ENCODE assay signal across 26 mouse cellular contexts in genomic region chr4:129914686-129915085, GRCm38 (mm10). TPM values are rescaled to one million over a fixed set of nuclear protein-coding genes. Genes with fewer than 3 reads are reported as not detected.
A peak's percentile ranks its signal among the peaks of the same experiment; 100 is the strongest.
DNase-seq lines count a peak whose midpoint lies in the region; ATAC-seq and TF ChIP-seq lines count a peak whose summit lies in the region.
"Had no signal": no experiment of that assay in that cellular context is flagged by ENCODE, and none has a peak within 500 bp of the region (broad histone marks: within the 10 kb centered on the region; RNA-seq: fewer than 3 reads in every experiment).

No protein-coding gene starts in this region.

- peaks cover 6% of the 10 kb centered on the region; the same call in 1 of the 2 replicates for H3K27me3 ChIP-seq in liver, embryonic 13.5 days
- H3K27me3 ChIP-seq in liver, embryonic 11.5 days (replicated peaks; ENCODE audit: control insufficient read depth, insufficient read depth, low read length), result no peaks in the 10 kb centered on the region
- no peaks in the 10 kb centered on the region for H3K27me3 ChIP-seq in midbrain, embryonic 11.5 days (ENCODE audit: control insufficient read depth, insufficient read depth, low read length)
- H3K27me3 ChIP-seq in midbrain, embryonic 10.5 days (ENCODE audit: low read depth, poor library complexity, severe bottlenecking), result no peaks in the 10 kb centered on the region
- H3K27me3 ChIP-seq in liver, postnatal 0 days (ENCODE audit: insufficient read depth, low read length), result no peaks in the 10 kb centered on the region
- H3K27me3 ChIP-seq in hindbrain, embryonic 14.5 days (ENCODE audit: control insufficient read depth, insufficient read depth, low read length), result no peaks in the 10 kb centered on the region
- H3K27me3 ChIP-seq: intestine, embryonic 15.5 days; limb, embryonic 15.5 days; midbrain, embryonic 13.5 days; neural tube, embryonic 13.5 days had no signal

- no peak for TF ChIP-seq EP300 in liver, postnatal 0 days (IDR thresholded peaks at IDR 0.05; ENCODE audit: low read depth)

- DNase-seq in liver, embryonic 13.5 days, result no peak
- DNase-seq in liver, embryonic 11.5 days (ENCODE audit: low spot score), result no peak
- DNase-seq in midbrain, embryonic 11.5 days (ENCODE audit: low spot score, missing footprints), result peak; percentile 68
- DNase-seq in midbrain, embryonic 10.5 days (ENCODE audit: low spot score), result no peak
- no peak for DNase-seq in liver, postnatal 0 days
- DNase-seq in hindbrain, embryonic 14.5 days (ENCODE audit: low spot score), result no peak
- DNase-seq: cerebellum, adult 2 months; cerebellum, postnatal 14 days; forebrain, postnatal 0 days; gastrocnemius, postnatal 10 days; kidney, adult 8-10 months; kidney, postnatal 10 days; layer of hippocampus, postnatal 36 days had no signal

- no peaks in the 10 kb centered on the region for H3K9me3 ChIP-seq in liver, embryonic 13.5 days (replicated peaks)
- no peaks in the 10 kb centered on the region for H3K9me3 ChIP-seq in liver, embryonic 11.5 days (ENCODE audit: control insufficient read depth, low read length)
- no peaks in the 10 kb centered on the region for H3K9me3 ChIP-seq in midbrain, embryonic 11.5 days (ENCODE audit: control insufficient read depth, low read length)
- H3K9me3 ChIP-seq in midbrain, embryonic 10.5 days (replicated peaks), result no peaks in the 10 kb centered on the region
- H3K9me3 ChIP-seq in liver, postnatal 0 days (ENCODE audit: low read length), result no peaks in the 10 kb centered on the region
- no peaks in the 10 kb centered on the region for H3K9me3 ChIP-seq in hindbrain, embryonic 14.5 days (ENCODE audit: control insufficient read depth, low read length)
- H3K9me3 ChIP-seq: intestine, embryonic 15.5 days; limb, embryonic 10.5 days; limb, embryonic 15.5 days; midbrain, embryonic 13.5 days; neural tube, embryonic 13.5 days had no signal

- H3K36me3 ChIP-seq in liver, embryonic 13.5 days, result no peaks in the 10 kb centered on the region
- no peaks in the 10 kb centered on the region for H3K36me3 ChIP-seq in liver, embryonic 11.5 days (ENCODE audit: control insufficient read depth, insufficient read depth, low read length)
- no peaks in the 10 kb centered on the region for H3K36me3 ChIP-seq in midbrain, embryonic 11.5 days (ENCODE audit: control insufficient read depth, insufficient read depth, low read length)
- no peaks in the 10 kb centered on the region for H3K36me3 ChIP-seq in midbrain, embryonic 10.5 days
- no peaks in the 10 kb centered on the region for H3K36me3 ChIP-seq in liver, postnatal 0 days (replicated peaks; ENCODE audit: insufficient read depth, low read length)
- no peaks in the 10 kb centered on the region for H3K36me3 ChIP-seq in hindbrain, embryonic 14.5 days (replicated peaks; ENCODE audit: control insufficient read depth, insufficient read depth)
- H3K36me3 ChIP-seq: intestine, embryonic 15.5 days; limb, embryonic 10.5 days; limb, embryonic 15.5 days; midbrain, embryonic 13.5 days; neural tube, embryonic 13.5 days had no signal

- no peak overlapping the region for H3K4me2 ChIP-seq in liver, embryonic 13.5 days
- H3K4me2 ChIP-seq in liver, embryonic 11.5 days, result no peak overlapping the region
- H3K4me2 ChIP-seq in midbrain, embryonic 11.5 days, result no peak overlapping the region
- peak overlapping the region; percentile 73 for H3K4me2 ChIP-seq in liver, postnatal 0 days (ENCODE audit: low read depth, low read length)
- H3K4me2 ChIP-seq in hindbrain, embryonic 14.5 days (replicated peaks), result no peak overlapping the region

- no peak for ATAC-seq in liver, embryonic 13.5 days (ENCODE audit: low read depth)
- no peak for ATAC-seq in liver, embryonic 11.5 days (replicated peaks; ENCODE audit: low FRiP score)
- ATAC-seq in midbrain, embryonic 11.5 days (ENCODE audit: low FRiP score), result no peak
- no peak for ATAC-seq in liver, postnatal 0 days
- no peak for ATAC-seq in hindbrain, embryonic 14.5 days (ENCODE audit: low FRiP score)
- ATAC-seq: forebrain, postnatal 0 days; hindbrain, postnatal 0 days; intestine, embryonic 15.5 days; midbrain, embryonic 13.5 days had no signal

- no peak overlapping the region for H3K9ac ChIP-seq in liver, embryonic 13.5 days
- H3K9ac ChIP-seq in liver, embryonic 11.5 days (ENCODE audit: low read depth, low read length), result no peak overlapping the region
- no peak overlapping the region for H3K9ac ChIP-seq in midbrain, embryonic 11.5 days (ENCODE audit: low read length)
- H3K9ac ChIP-seq in liver, postnatal 0 days (replicated peaks), result no peak overlapping the region
- no peak overlapping the region for H3K9ac ChIP-seq in hindbrain, embryonic 14.5 days
- H3K9ac ChIP-seq: forebrain, postnatal 0 days; intestine, embryonic 15.5 days; limb, embryonic 15.5 days; midbrain, embryonic 13.5 days had no signal

- TF ChIP-seq POLR2A in bone marrow, adult 2 months (IDR thresholded peaks at IDR 0.05; ENCODE audit: borderline replicate concordance, control insufficient read depth, low read depth, low read length), result no peak

- H3K27ac ChIP-seq in liver, embryonic 13.5 days, result peak overlapping the region; percentile 68; the same call in 1 of the 2 replicates
- H3K27ac ChIP-seq in liver, embryonic 11.5 days (ENCODE audit: low read depth, low read length), result no peak overlapping the region
- no peak overlapping the region for H3K27ac ChIP-seq in midbrain, embryonic 11.5 days (ENCODE audit: low read depth, low read length)
- no peak overlapping the region for H3K27ac ChIP-seq in midbrain, embryonic 10.5 days (replicated peaks)
- 0 out of 2 replicates have a peak overlapping the region, but pooled peaks have one; percentile 34 for H3K27ac ChIP-seq in bone marrow, adult 2 months (ENCODE audit: control insufficient read depth, insufficient read depth, low read depth, low read length, poor library complexity)
- H3K27ac ChIP-seq in liver, postnatal 0 days (ENCODE audit: low read depth), result peak overlapping the region; percentile 92
- no peak overlapping the region for H3K27ac ChIP-seq in hindbrain, embryonic 14.5 days
- H3K27ac ChIP-seq: hindbrain, postnatal 0 days; intestine, embryonic 15.5 days; limb, embryonic 15.5 days; midbrain, embryonic 13.5 days had no signal

- WGBS in liver, embryonic 13.5 days (ENCODE audit: insufficient replicate concordance), result 58% methylated on average over 4 of the region's 4 CpGs
- WGBS in liver, embryonic 11.5 days, result 69% methylated on average over 4 of the region's 4 CpGs
- WGBS in midbrain, embryonic 11.5 days, result 64% methylated on average over 4 of the region's 4 CpGs
- 72% methylated on average over 4 of the region's 4 CpGs for WGBS in midbrain, embryonic 10.5 days
- WGBS in bone marrow, adult 2 months, result 49% methylated on average over 4 of the region's 4 CpGs
- WGBS in liver, postnatal 0 days (ENCODE audit: insufficient replicate concordance), result 52% methylated on average over 4 of the region's 4 CpGs
- 78% methylated on average over 4 of the region's 4 CpGs for WGBS in hindbrain, embryonic 14.5 days

- no peak for TF ChIP-seq CTCF in bone marrow, adult 2 months (IDR thresholded peaks at IDR 0.05; ENCODE audit: control insufficient read depth, insufficient read depth, low read length)
- TF ChIP-seq CTCF in liver, postnatal 0 days (IDR thresholded peaks at IDR 0.05; ENCODE audit: low read depth), result no peak

- no peak overlapping the region for H3K4me3 ChIP-seq in liver, embryonic 13.5 days (replicated peaks)
- H3K4me3 ChIP-seq in liver, embryonic 11.5 days (ENCODE audit: low read depth, low read length), result no peak overlapping the region
- no peak overlapping the region for H3K4me3 ChIP-seq in midbrain, embryonic 11.5 days (ENCODE audit: low read depth, low read length)
- no peak overlapping the region for H3K4me3 ChIP-seq in midbrain, embryonic 10.5 days
- H3K4me3 ChIP-seq in bone marrow, adult 2 months (replicated peaks; ENCODE audit: control insufficient read depth, low read depth, low read length), result no peak overlapping the region
- H3K4me3 ChIP-seq in liver, postnatal 0 days (ENCODE audit: low read depth, low read length), result no peak overlapping the region
- no peak overlapping the region for H3K4me3 ChIP-seq in hindbrain, embryonic 14.5 days (replicated peaks; ENCODE audit: low read length)
- H3K4me3 ChIP-seq: erythroblast, embryonic 14.5 days; intestine, embryonic 15.5 days; limb, embryonic 10.5 days; limb, embryonic 15.5 days; midbrain, embryonic 13.5 days; neural tube, embryonic 13.5 days had no signal

- H3K4me1 ChIP-seq in liver, embryonic 13.5 days (replicated peaks), result peaks cover 29% of the 10 kb centered on the region
- peaks cover 6% of the 10 kb centered on the region for H3K4me1 ChIP-seq in liver, embryonic 11.5 days (replicated peaks; ENCODE audit: control insufficient read depth, insufficient read depth, low read length)
- peaks cover 11% of the 10 kb centered on the region for H3K4me1 ChIP-seq in midbrain, embryonic 11.5 days (ENCODE audit: control insufficient read depth, insufficient read depth, low read length)
- peaks cover 33% of the 10 kb centered on the region for H3K4me1 ChIP-seq in midbrain, embryonic 10.5 days
- H3K4me1 ChIP-seq in bone marrow, adult 2 months (ENCODE audit: control insufficient read depth, insufficient read depth, low read length), result peaks cover 5% of the 10 kb centered on the region; the same call in 1 of the 2 replicates
- peaks cover 25% of the 10 kb centered on the region for H3K4me1 ChIP-seq in liver, postnatal 0 days (ENCODE audit: insufficient read depth)
- H3K4me1 ChIP-seq in hindbrain, embryonic 14.5 days (replicated peaks; ENCODE audit: control insufficient read depth, insufficient read depth, low read length), result peaks cover 9% of the 10 kb centered on the region; the same call in 1 of the 2 replicates

RNA-seq across cellular contexts. Expression of gene Spocd1, which starts 14.4 kb away (rescaled TPM):
- not detected in 2 replicates for polyA plus RNA-seq in liver, embryonic 13.5 days (2015; fragmentation: Nextera tagmentation; extraction: Ambion mirVana)
- 0.07 and 0.17 TPM in 2 replicates for polyA plus RNA-seq in liver, embryonic 11.5 days (2014; fragmentation: Nextera tagmentation; extraction: Ambion mirVana)
- polyA plus RNA-seq in midbrain, embryonic 11.5 days (2014; fragmentation: Nextera tagmentation; extraction: Ambion mirVana), result not detected in 2 replicates
- polyA plus RNA-seq in midbrain, embryonic 10.5 days (2016; fragmentation: Nextera tagmentation; extraction: Ambion mirVana), result not detected in 2 replicates
- polyA plus RNA-seq in bone marrow, adult 2 months (2011; ENCODE audit: insufficient read depth, insufficient read length, low replicate concordance, missing spikeins), result not detected in 2 replicates
- polyA plus RNA-seq in liver, postnatal 0 days (2015; fragmentation: Nextera tagmentation; extraction: Ambion mirVana), result not detected in 2 replicates
- polyA plus RNA-seq in hindbrain, embryonic 14.5 days (2014; fragmentation: Nextera tagmentation; extraction: Ambion mirVana), result not detected in 2 replicates
- polyA plus RNA-seq: CD4-positive, CD25-positive, alpha-beta regulatory T cell, adult 4 months; erythroblast, embryonic 14.5 days; gonadal fat pad, adult 2 months; hindbrain, embryonic 11.5 days; intestine, embryonic 15.5 days; large intestine, adult 2 months; limb, embryonic 10.5 days; midbrain, embryonic 13.5 days; neural tube, embryonic 13.5 days; urinary bladder, adult 2 months had no signal

Comparison
In these comparisons a context has a peak if more than half of its experiments do, and no peak if none do; other contexts are left out.
1. H3K27ac ChIP-seq: peak in liver, embryonic 13.5 days (single experiment), bone marrow, adult 2 months (single experiment) and liver, postnatal 0 days (single experiment); none in liver, embryonic 11.5 days (single experiment), midbrain, embryonic 11.5 days (single experiment), midbrain, embryonic 10.5 days (single experiment) and hindbrain, embryonic 14.5 days (single experiment).